ENCODE assay signal across 8 mouse cellular contexts in the genomic region with DNA sequence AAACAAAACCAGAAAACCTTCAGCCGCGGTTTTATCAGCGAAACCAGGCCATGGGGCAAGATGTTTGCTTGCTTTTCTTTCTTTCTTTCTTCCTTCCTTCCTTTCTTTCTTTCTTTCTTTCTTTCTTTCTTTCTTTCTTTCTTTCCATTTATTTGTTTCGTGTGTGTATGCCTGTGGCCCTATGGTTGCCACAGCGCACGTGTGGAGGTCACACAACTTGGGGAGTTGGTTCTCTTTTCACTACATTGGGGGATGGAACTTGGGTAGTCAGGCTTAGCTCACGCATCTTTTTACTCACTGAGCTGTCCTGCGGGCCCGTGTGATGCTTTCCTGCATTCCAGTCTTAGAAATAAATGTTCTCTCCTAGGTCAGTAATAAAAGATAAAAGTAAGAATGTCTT. TPM values are rescaled to one million over a fixed set of nuclear protein-coding genes. Genes with fewer than 3 reads are reported as not detected.
DNase-seq lines count a peak whose midpoint lies in the region; ATAC-seq and TF ChIP-seq lines count a peak whose summit lies in the region.

No protein-coding gene starts in this region.

- H3K4me2 ChIP-seq in kidney, embryonic 16.5 days (replicated peaks; ENCODE audit: low read depth, low read length): peak overlapping the region; percentile 98
- H3K4me2 ChIP-seq in hindbrain, embryonic 14.5 days (replicated peaks): peak overlapping the region; percentile 84
- H3K4me2 ChIP-seq in midbrain, embryonic 15.5 days: peak overlapping the region; percentile 85

- 10% methylated on average over 9 of the region's 9 CpGs for WGBS in kidney, embryonic 16.5 days
- 12% methylated on average over 9 of the region's 9 CpGs for WGBS in hindbrain, embryonic 14.5 days
- WGBS in midbrain, embryonic 15.5 days: 11% methylated on average over 9 of the region's 9 CpGs

- peaks cover 26% of the 10 kb centered on the region for H3K4me1 ChIP-seq in kidney, embryonic 16.5 days (ENCODE audit: insufficient read depth, low read length)
- peaks cover 13% of the 10 kb centered on the region for H3K4me1 ChIP-seq in bone marrow macrophage, adult 2 months (ENCODE audit: control insufficient read depth, insufficient read depth, low read length)
- peaks cover 35% of the 10 kb centered on the region for H3K4me1 ChIP-seq in hindbrain, embryonic 14.5 days (replicated peaks; ENCODE audit: control insufficient read depth, insufficient read depth, low read length)
- H3K4me1 ChIP-seq in midbrain, embryonic 15.5 days: peaks cover 52% of the 10 kb centered on the region

- no peaks in the 10 kb centered on the region for H3K9me3 ChIP-seq in kidney, embryonic 16.5 days (ENCODE audit: low read length)
- H3K9me3 ChIP-seq in hindbrain, embryonic 14.5 days (ENCODE audit: control insufficient read depth, low read length): no peaks in the 10 kb centered on the region
- H3K9me3 ChIP-seq in midbrain, embryonic 15.5 days: no peaks in the 10 kb centered on the region

- no peak for TF ChIP-seq CTCF in bone marrow macrophage, adult 2 months (IDR thresholded peaks at IDR 0.05; ENCODE audit: low read depth, low read length)

- peaks cover 21% of the 10 kb centered on the region for H3K36me3 ChIP-seq in kidney, embryonic 16.5 days (ENCODE audit: insufficient read depth, low read length)
- peaks cover 18% of the 10 kb centered on the region for H3K36me3 ChIP-seq in hindbrain, embryonic 14.5 days (replicated peaks; ENCODE audit: control insufficient read depth, insufficient read depth)
- H3K36me3 ChIP-seq in midbrain, embryonic 15.5 days (replicated peaks): peaks cover 7% of the 10 kb centered on the region; the same call in 1 of the 2 replicates

- DNase-seq in kidney, adult 18-20 months: no peak
- DNase-seq in hindbrain, embryonic 14.5 days (ENCODE audit: low spot score): no peak
- DNase-seq in c-Kit-positive CD71-positive TER-119-positive erythroid progenitor cells, embryonic 14.5 days (ENCODE audit: low spot score): no peak
- no peak for DNase-seq in T-cell, adult 2 months (ENCODE audit: low spot score)
- DNase-seq in embryo, embryonic 9.5 days (ENCODE audit: extremely low spot score): no peak

- TF ChIP-seq POLR2A in bone marrow macrophage, adult 2 months (IDR thresholded peaks at IDR 0.05; ENCODE audit: borderline replicate concordance, low read depth, low read length): no peak

- H3K9ac ChIP-seq in kidney, embryonic 16.5 days (replicated peaks; ENCODE audit: low read length): peak overlapping the region; percentile 84
- H3K9ac ChIP-seq in hindbrain, embryonic 14.5 days: peak overlapping the region; percentile 87
- H3K9ac ChIP-seq in midbrain, embryonic 15.5 days: peak overlapping the region; percentile 88; the same call in 1 of the 2 replicates

- no peak overlapping the region for H3K27ac ChIP-seq in kidney, embryonic 16.5 days (ENCODE audit: low read length)
- H3K27ac ChIP-seq in bone marrow macrophage, adult 2 months (ENCODE audit: insufficient read depth, low read depth, low read length): peak overlapping the region; percentile 72
- 0 out of 2 replicates have a peak overlapping the region, but pooled peaks have one; percentile 20 for H3K27ac ChIP-seq in hindbrain, embryonic 14.5 days
- no peak overlapping the region for H3K27ac ChIP-seq in midbrain, embryonic 15.5 days

- H3K27me3 ChIP-seq in kidney, embryonic 16.5 days (ENCODE audit: insufficient read depth, low read length): no peaks in the 10 kb centered on the region
- H3K27me3 ChIP-seq in hindbrain, embryonic 14.5 days (ENCODE audit: control insufficient read depth, insufficient read depth, low read length): no peaks in the 10 kb centered on the region
- H3K27me3 ChIP-seq in midbrain, embryonic 15.5 days (replicated peaks): no peaks in the 10 kb centered on the region

- no peak for ATAC-seq in kidney, embryonic 16.5 days (ENCODE audit: low FRiP score, low TSS enrichment)
- no peak for ATAC-seq in hindbrain, embryonic 14.5 days (ENCODE audit: low FRiP score)
- ATAC-seq in midbrain, embryonic 15.5 days (replicated peaks): no peak

- H3K4me3 ChIP-seq in kidney, embryonic 16.5 days (ENCODE audit: low read length): peak overlapping the region; percentile 84
- H3K4me3 ChIP-seq in bone marrow macrophage, adult 2 months (ENCODE audit: insufficient read depth, low read length): peak overlapping the region; percentile 84
- peak overlapping the region; percentile 91 for H3K4me3 ChIP-seq in hindbrain, embryonic 14.5 days (replicated peaks; ENCODE audit: low read length)
- H3K4me3 ChIP-seq in midbrain, embryonic 15.5 days: peak overlapping the region; percentile 90

RNA-seq across cellular contexts. Expression of a gene that starts 0.7 kb away (rescaled TPM):
- 41.7 and 46.0 TPM in 2 replicates for polyA plus RNA-seq in kidney, embryonic 16.5 days (2015; fragmentation: Nextera tagmentation; extraction: Ambion mirVana)
- polyA plus RNA-seq in bone marrow macrophage, adult 2 months (2012; ENCODE audit: insufficient read depth, insufficient read length, missing spikeins): 18.2 and 24.6 TPM in 2 replicates
- polyA plus RNA-seq in hindbrain, embryonic 14.5 days (2014; fragmentation: Nextera tagmentation; extraction: Ambion mirVana): 166 and 197 TPM in 2 replicates
- 140 and 144 TPM in 2 replicates for polyA plus RNA-seq in midbrain, embryonic 15.5 days (2015; fragmentation: Nextera tagmentation; extraction: Ambion mirVana)

RNA-seq across cellular contexts. Expression of a gene that starts 41.9 kb away (rescaled TPM):
- polyA plus RNA-seq in kidney, embryonic 16.5 days (2015; fragmentation: Nextera tagmentation; extraction: Ambion mirVana): 21.7 and 21.8 TPM in 2 replicates
- 16.7 and 18.6 TPM in 2 replicates for polyA plus RNA-seq in bone marrow macrophage, adult 2 months (2012; ENCODE audit: insufficient read depth, insufficient read length, missing spikeins)
- polyA plus RNA-seq in hindbrain, embryonic 14.5 days (2014; fragmentation: Nextera tagmentation; extraction: Ambion mirVana): 0.27 and 0.34 TPM in 2 replicates
- 0.23 and 0.31 TPM in 2 replicates for polyA plus RNA-seq in midbrain, embryonic 15.5 days (2015; fragmentation: Nextera tagmentation; extraction: Ambion mirVana)

Comparison
In these comparisons a context has a peak if more than half of its experiments do, and no peak if none do; other contexts are left out.
1. H3K27ac ChIP-seq: peak in bone marrow macrophage, adult 2 months (single experiment) and hindbrain, embryonic 14.5 days (single experiment); none in kidney, embryonic 16.5 days (single experiment) and midbrain, embryonic 15.5 days (single experiment).
2. RNA of a gene that starts 41.9 kb away (polyA plus RNA-seq): 21.7 to 21.8 TPM in kidney, embryonic 16.5 days and 16.7 to 18.6 TPM in bone marrow macrophage, adult 2 months; 0.27 to 0.34 TPM in hindbrain, embryonic 14.5 days and 0.23 to 0.31 TPM in midbrain, embryonic 15.5 days; every median in the first group is over 10 times any median in the second.
3. Peak in every context shown above with its lines, with median percentiles within 50 percentile points of each other: H3K4me2 ChIP-seq, H3K4me3 ChIP-seq and H3K9ac ChIP-seq.